21 mouse cellular contexts compared by ENCODE assay signal in genomic region chr10:126062812-126063211, GRCm38 (mm10).
DNase-seq lines count a peak whose midpoint lies in the region; ATAC-seq and TF ChIP-seq lines count a peak whose summit lies in the region.
"Had no signal": no experiment of that assay in that cellular context is flagged by ENCODE, and none has a peak within 500 bp of the region (broad histone marks: within the 10 kb centered on the region; RNA-seq: fewer than 3 reads in every experiment).

No protein-coding gene starts in this region.

- H3K36me3 ChIP-seq in kidney, postnatal 0 days (ENCODE audit: insufficient read depth, low read length), result no peaks in the 10 kb centered on the region
- no peaks in the 10 kb centered on the region for H3K36me3 ChIP-seq in lung, postnatal 0 days (ENCODE audit: insufficient read depth, low read length)
- H3K36me3 ChIP-seq in stomach, postnatal 0 days (ENCODE audit: control insufficient read depth, insufficient read depth, low read length), result no peaks in the 10 kb centered on the region
- H3K36me3 ChIP-seq: embryonic facial prominence, embryonic 13.5 days; G1E; heart, embryonic 13.5 days; limb, embryonic 12.5 days; liver, embryonic 15.5 days; stomach, embryonic 15.5 days had no signal

- H3K27ac ChIP-seq in kidney, postnatal 0 days, result no peak overlapping the region
- H3K27ac ChIP-seq in lung, postnatal 0 days (ENCODE audit: low read length), result no peak overlapping the region
- H3K27ac ChIP-seq in stomach, postnatal 0 days (replicated peaks), result no peak overlapping the region
- H3K27ac ChIP-seq: embryonic facial prominence, embryonic 13.5 days; heart, embryonic 13.5 days; limb, embryonic 12.5 days; liver, embryonic 15.5 days; stomach, embryonic 15.5 days had no signal

- no peak for ATAC-seq in kidney, postnatal 0 days (replicated peaks; ENCODE audit: low FRiP score, low read depth)
- no peak for ATAC-seq in lung, postnatal 0 days
- no peak for ATAC-seq in stomach, postnatal 0 days (ENCODE audit: low FRiP score, low TSS enrichment)
- ATAC-seq: forebrain, embryonic 16.5 days; hindbrain, embryonic 16.5 days; midbrain, embryonic 16.5 days had no signal

- WGBS in kidney, postnatal 0 days, result 89% methylated on average over 4 of the region's 4 CpGs
- WGBS in lung, postnatal 0 days, result 85% methylated on average over 4 of the region's 4 CpGs
- 88% methylated on average over 4 of the region's 4 CpGs for WGBS in stomach, postnatal 0 days

- TF ChIP-seq EP300 in lung, postnatal 0 days (IDR thresholded peaks at IDR 0.05), result no peak
- TF ChIP-seq EP300 in stomach, postnatal 0 days (optimal IDR thresholded peaks at IDR 0.05), result no peak

- H3K27me3 ChIP-seq in kidney, postnatal 0 days (ENCODE audit: insufficient read depth, low read length), result no peaks in the 10 kb centered on the region
- no peaks in the 10 kb centered on the region for H3K27me3 ChIP-seq in lung, postnatal 0 days (replicated peaks; ENCODE audit: insufficient read depth, low read length)
- H3K27me3 ChIP-seq in stomach, postnatal 0 days (ENCODE audit: control insufficient read depth, insufficient read depth, low read length), result no peaks in the 10 kb centered on the region
- H3K27me3 ChIP-seq: embryonic facial prominence, embryonic 13.5 days; heart, embryonic 13.5 days; limb, embryonic 12.5 days; liver, embryonic 15.5 days; stomach, embryonic 15.5 days had no signal

- H3K9me3 ChIP-seq in kidney, postnatal 0 days (replicated peaks; ENCODE audit: low read length), result no peaks in the 10 kb centered on the region
- H3K9me3 ChIP-seq in lung, postnatal 0 days (ENCODE audit: low read length), result no peaks in the 10 kb centered on the region
- no peaks in the 10 kb centered on the region for H3K9me3 ChIP-seq in stomach, postnatal 0 days (ENCODE audit: control insufficient read depth, low read length)
- H3K9me3 ChIP-seq: stomach, embryonic 15.5 days had no signal

- H3K4me2 ChIP-seq in kidney, postnatal 0 days (ENCODE audit: low read length), result no peak overlapping the region
- no peak overlapping the region for H3K4me2 ChIP-seq in lung, postnatal 0 days (replicated peaks; ENCODE audit: low read depth, low read length)
- H3K4me2 ChIP-seq in stomach, postnatal 0 days (replicated peaks; ENCODE audit: low read depth), result no peak overlapping the region
- H3K4me2 ChIP-seq: embryonic facial prominence, embryonic 13.5 days; heart, embryonic 13.5 days; limb, embryonic 12.5 days; liver, embryonic 15.5 days; stomach, embryonic 15.5 days had no signal

- no peak overlapping the region for H3K4me3 ChIP-seq in kidney, postnatal 0 days (replicated peaks; ENCODE audit: low read depth, low read length)
- H3K4me3 ChIP-seq in lung, postnatal 0 days (ENCODE audit: low read depth, low read length), result no peak overlapping the region
- H3K4me3 ChIP-seq in stomach, postnatal 0 days (ENCODE audit: low read depth, low read length), result no peak overlapping the region
- H3K4me3 ChIP-seq: embryonic facial prominence, embryonic 13.5 days; heart, embryonic 13.5 days; limb, embryonic 12.5 days; liver, embryonic 15.5 days; stomach, embryonic 15.5 days had no signal

- peak; percentile 27; the same call in 1 of the 2 replicates for TF ChIP-seq CTCF in kidney, postnatal 0 days (IDR thresholded peaks at IDR 0.05; ENCODE audit: low read depth)
- TF ChIP-seq CTCF in lung, postnatal 0 days (IDR thresholded peaks at IDR 0.05), result 0 out of 2 replicates have a peak, but pooled peaks have one; percentile 10
- peak; percentile 30 for TF ChIP-seq CTCF in stomach, postnatal 0 days (IDR thresholded peaks at IDR 0.05; ENCODE audit: low read depth)

- H3K9ac ChIP-seq in kidney, postnatal 0 days (ENCODE audit: low read depth, low read length), result no peak overlapping the region
- H3K9ac ChIP-seq in lung, postnatal 0 days (replicated peaks; ENCODE audit: low read depth), result no peak overlapping the region
- H3K9ac ChIP-seq in stomach, postnatal 0 days (ENCODE audit: low read length), result no peak overlapping the region
- H3K9ac ChIP-seq: embryonic facial prominence, embryonic 13.5 days; heart, embryonic 13.5 days; limb, embryonic 12.5 days; liver, embryonic 15.5 days; stomach, embryonic 15.5 days had no signal

- DNase-seq in kidney, postnatal 0 days (ENCODE audit: low spot score), result no peak
- DNase-seq in kidney, adult 8-10 months, result no peak
- DNase-seq in lung, postnatal 0 days (ENCODE audit: low spot score), result no peak
- no peak for DNase-seq in lung, postnatal 14 days
- DNase-seq in R1 (ENCODE audit: low read depth, low spot score), result peak; percentile 21
- DNase-seq in stomach, postnatal 0 days (ENCODE audit: low spot score), result no peak
- DNase-seq in natural killer cell, adult 2 months (ENCODE audit: low spot score in 2 of 2), result no peak
- DNase-seq: cerebellum, adult 9-10 months; heart, postnatal 36 days; kidney, adult 18-20 months; kidney, postnatal 14 days; right cerebral cortex, postnatal 25 days had no signal

- no peaks in the 10 kb centered on the region for H3K4me1 ChIP-seq in kidney, postnatal 0 days (replicated peaks; ENCODE audit: insufficient read depth, low read length)
- H3K4me1 ChIP-seq in lung, postnatal 0 days (ENCODE audit: insufficient read depth, low read depth, low read length), result no peaks in the 10 kb centered on the region
- no peaks in the 10 kb centered on the region for H3K4me1 ChIP-seq in stomach, postnatal 0 days (replicated peaks; ENCODE audit: control insufficient read depth, insufficient read depth)
- H3K4me1 ChIP-seq: heart, embryonic 13.5 days; limb, embryonic 12.5 days; liver, embryonic 15.5 days; stomach, embryonic 15.5 days had no signal
